Mouse (Mus musculus): ENCODE measurements around the gene Gm10720. TPM values are rescaled to one million over a fixed set of nuclear protein-coding genes. Genes with fewer than 3 reads are reported as not detected.
"Not testable (repeated sequence)": the region's sequence is repeated elsewhere in the genome, so short reads cannot be mapped to it uniquely, and the experiment has no call there.

Gm10720 gene
- total RNA-seq (2021) = not detected

- not testable (repeated sequence) for DNase-seq (ENCODE audit: extremely low spot score in 1 of 2, low spot score in 1 of 2)
Measured at GRCm38 (mm10) chr9:3015354-3015753, at the start of gene Gm10720. TSS of gene Gm10720 (plus strand) at chr9:3015654.

GRCm38 (mm10) chr9:3000445-3000972, 14.9 kb upstream of the Gm10720 start, which contains the start of gene Gm10722:
TSS of gene Gm10722 (plus strand) at chr9:3000922.
- peak in 1 of 2 experiments; percentile 22 for DNase-seq (ENCODE audit: extremely low spot score in 1 of 2, low spot score in 1 of 2)

GRCm38 (mm10) chr9:3001006-3001405, 14.4 kb upstream of the Gm10720 start:
- DNase-seq (ENCODE audit: extremely low spot score in 1 of 2, low spot score in 1 of 2) = peak in 1 of 2 experiments; percentile 7

- peak; percentile 77 to 98 for DNase-seq (ENCODE audit: extremely low spot score in 1 of 2, low spot score in 1 of 2)
Measured at GRCm38 (mm10) chr9:3001948-3002659, 13.3 kb upstream of the Gm10720 start.

- DNase-seq (ENCODE audit: extremely low spot score in 1 of 2, low spot score in 1 of 2) = not testable (repeated sequence)
Measured at GRCm38 (mm10) chr9:3002794-3003396, 12.6 kb upstream of the Gm10720 start, which contains the start of gene Gm11168. TSS of gene Gm11168 (plus strand) at chr9:3003346.

- not testable (repeated sequence) for DNase-seq (ENCODE audit: extremely low spot score in 1 of 2, low spot score in 1 of 2)
Measured at GRCm38 (mm10) chr9:3006179-3006578, 9.3 kb upstream of the Gm10720 start.

GRCm38 (mm10) chr9:3006636-3007035, 8.8 kb upstream of the Gm10720 start:
- peak; percentile 41 to 96 for DNase-seq (ENCODE audit: extremely low spot score in 1 of 2, low spot score in 1 of 2)

GRCm38 (mm10) chr9:3007272-3007671, 8.2 kb upstream of the Gm10720 start:
- DNase-seq (ENCODE audit: extremely low spot score in 1 of 2, low spot score in 1 of 2) = not testable (repeated sequence)

- not testable (repeated sequence) for DNase-seq (ENCODE audit: extremely low spot score in 1 of 2, low spot score in 1 of 2)
Measured at GRCm38 (mm10) chr9:3009331-3009730, 6.1 kb upstream of the Gm10720 start.

- not testable (repeated sequence) for DNase-seq (ENCODE audit: extremely low spot score in 1 of 2, low spot score in 1 of 2)
Measured at GRCm38 (mm10) chr9:3012054-3012621, 3.3 kb upstream of the Gm10720 start.

- DNase-seq (ENCODE audit: extremely low spot score in 1 of 2, low spot score in 1 of 2) = not testable (repeated sequence)
Measured at GRCm38 (mm10) chr9:3012733-3013279, 2.6 kb upstream of the Gm10720 start, which contains the start of gene Gm10721. TSS of gene Gm10721 (plus strand) at chr9:3013140.

- DNase-seq (ENCODE audit: extremely low spot score in 1 of 2, low spot score in 1 of 2) = not testable (repeated sequence)
Measured at GRCm38 (mm10) chr9:3015896-3016295, 442 bp downstream of the Gm10720 start.

GRCm38 (mm10) chr9:3017108-3017507, 1.7 kb downstream of the Gm10720 start, which contains the start of gene Gm10719:
TSS of gene Gm10719 (plus strand) at chr9:3017408.
- not testable (repeated sequence) for DNase-seq (ENCODE audit: extremely low spot score in 1 of 2, low spot score in 1 of 2)

- DNase-seq (ENCODE audit: extremely low spot score in 1 of 2, low spot score in 1 of 2) = peak; percentile 11 to 64
Measured at GRCm38 (mm10) chr9:3018944-3019343, 3.5 kb downstream of the Gm10720 start.

- peak; percentile 18 to 25 for DNase-seq (ENCODE audit: extremely low spot score in 1 of 2, low spot score in 1 of 2)
Measured at GRCm38 (mm10) chr9:3019835-3020727, 4.6 kb downstream of the Gm10720 start.

GRCm38 (mm10) chr9:3022316-3023008, 7.0 kb downstream of the Gm10720 start:
- peak; percentile 40 to 49 for DNase-seq (ENCODE audit: extremely low spot score in 1 of 2, low spot score in 1 of 2)

GRCm38 (mm10) chr9:3023312-3023984, 8.0 kb downstream of the Gm10720 start, which contains the start of gene Gm10718:
TSS of gene Gm10718 (plus strand) at chr9:3023547.
- peak in 1 of 2 experiments; percentile 4 for DNase-seq (ENCODE audit: extremely low spot score in 1 of 2, low spot score in 1 of 2)

GRCm38 (mm10) chr9:3023985-3024648, 8.7 kb downstream of the Gm10720 start:
- DNase-seq (ENCODE audit: extremely low spot score in 1 of 2, low spot score in 1 of 2) = peak; percentile 38 to 83

Data from layer of hippocampus, postnatal 25 days (tissue).